Mouse (Mus musculus) forebrain, embryonic 11.5 days (tissue): ENCODE measurements at regions not wholly inside any gene's neighbourhood (a gene's known extent, or its start where the extent isn't known, plus 50 kb on each side); places are given as distances from the start of the nearest gene placed in this dataset.

Source experiments
- ATAC-seq: fragments of 200-750 bp; cut with Nextera tagmentation; replicated peaks from 2 replicates; pipeline ENCODE4 v1.8.0; 2017; ENCODE audit warnings: moderate TSS enrichment; ENCODE audit not compliant: low FRiP score
- DNase-seq: peaks from one replicate; pipeline ENCODE4 v3.0.0-alpha.2; 2017; ENCODE audit warnings: low spot score
- H3K27ac ChIP-seq: fragments of 300-500 bp; sonication (generic); 2 replicates; pipeline ENCODE4 v1.5.1; 2014; ENCODE audit warnings: low read depth, low read length
- H3K27me3 ChIP-seq: fragments of 300-500 bp; sonication (generic); 2 replicates; pipeline ENCODE4 v1.6.1; 2014; ENCODE audit warnings: mild to moderate bottlenecking, low read length, mixed read lengths; ENCODE audit not compliant: control insufficient read depth, insufficient read depth
- H3K36me3 ChIP-seq: fragments of 300-500 bp; sonication (generic); 2 replicates; pipeline ENCODE4 v1.6.1; 2014; ENCODE audit warnings: mild to moderate bottlenecking, low read length, moderate library complexity, mixed read lengths; ENCODE audit not compliant: control insufficient read depth, insufficient read depth
- H3K4me1 ChIP-seq: fragments of 300-500 bp; sonication (generic); replicated peaks from 2 replicates; pipeline ENCODE4 v1.6.1; 2014; ENCODE audit warnings: low read length, mixed read lengths; ENCODE audit not compliant: control insufficient read depth, insufficient read depth
- H3K4me2 ChIP-seq: fragments of 300-500 bp; sonication (generic); 2 replicates; pipeline ENCODE4 v1.6.1; 2014; ENCODE audit warnings: low read depth, mild to moderate bottlenecking, low read length, moderate library complexity, mixed read lengths; ENCODE audit not compliant: severe bottlenecking
- H3K4me3 ChIP-seq: fragments of 300-500 bp; sonication (generic); 2 replicates; pipeline ENCODE4 v1.5.1; 2014; ENCODE audit warnings: low read depth, low read length
- H3K9ac ChIP-seq: fragments of 300-500 bp; sonication (generic); 2 replicates; pipeline ENCODE4 v1.6.1; 2014; ENCODE audit warnings: low read length
- H3K9me3 ChIP-seq: fragments of 300-500 bp; sonication (generic); 2 replicates; pipeline ENCODE4 v1.6.1; 2016; ENCODE audit warnings: low read length, mixed read lengths; ENCODE audit not compliant: control insufficient read depth
- WGBS: fragments of 180-500 bp; shearing (Covaris S2); extraction: QIAGEN DNeasy Blood & Tissue Kit; methylation state at CpG from one replicate; pipeline ENCODE4 v1.1.7; 2014; 5-methylcytosine and 5-hydroxymethylcytosine counted together

DNA sequence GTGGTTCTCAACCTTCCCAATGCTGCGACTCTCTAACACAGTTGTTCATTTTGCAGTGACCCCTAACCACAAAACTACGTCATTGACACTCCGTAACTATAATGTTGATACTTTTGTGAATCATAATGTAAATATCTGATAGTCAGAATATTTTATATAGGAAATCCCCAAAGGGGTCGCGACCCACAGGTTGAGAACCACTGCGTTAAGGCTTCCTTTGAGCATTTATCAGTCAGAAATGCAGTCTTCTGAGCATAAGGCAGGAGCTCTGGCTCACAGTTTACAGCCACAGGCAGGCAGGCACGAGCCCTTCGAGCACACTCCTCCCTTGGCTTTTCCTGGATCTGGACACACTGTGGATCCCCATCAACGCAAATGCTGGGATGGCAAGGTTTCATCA is 57.0 kb downstream of the Nxnl2 start:
- Histone ChIP-seq H3K36me3 (no peaks in the 10 kb centered on the region), H3K27ac (no peak overlapping the region), H3K4me3 (no peak overlapping the region), H3K4me2 (no peak overlapping the region), H3K4me1 (peaks cover 11% of the 10 kb centered on the region), H3K9me3 (no peaks in the 10 kb centered on the region), H3K9ac (no peak overlapping the region), H3K27me3 (no peaks in the 10 kb centered on the region)
- ATAC-seq (no peak), DNase-seq (no peak)
- whole genome bisulfite sequencing, result 81% methylated on average over 9 of the region's 9 CpGs

DNA sequence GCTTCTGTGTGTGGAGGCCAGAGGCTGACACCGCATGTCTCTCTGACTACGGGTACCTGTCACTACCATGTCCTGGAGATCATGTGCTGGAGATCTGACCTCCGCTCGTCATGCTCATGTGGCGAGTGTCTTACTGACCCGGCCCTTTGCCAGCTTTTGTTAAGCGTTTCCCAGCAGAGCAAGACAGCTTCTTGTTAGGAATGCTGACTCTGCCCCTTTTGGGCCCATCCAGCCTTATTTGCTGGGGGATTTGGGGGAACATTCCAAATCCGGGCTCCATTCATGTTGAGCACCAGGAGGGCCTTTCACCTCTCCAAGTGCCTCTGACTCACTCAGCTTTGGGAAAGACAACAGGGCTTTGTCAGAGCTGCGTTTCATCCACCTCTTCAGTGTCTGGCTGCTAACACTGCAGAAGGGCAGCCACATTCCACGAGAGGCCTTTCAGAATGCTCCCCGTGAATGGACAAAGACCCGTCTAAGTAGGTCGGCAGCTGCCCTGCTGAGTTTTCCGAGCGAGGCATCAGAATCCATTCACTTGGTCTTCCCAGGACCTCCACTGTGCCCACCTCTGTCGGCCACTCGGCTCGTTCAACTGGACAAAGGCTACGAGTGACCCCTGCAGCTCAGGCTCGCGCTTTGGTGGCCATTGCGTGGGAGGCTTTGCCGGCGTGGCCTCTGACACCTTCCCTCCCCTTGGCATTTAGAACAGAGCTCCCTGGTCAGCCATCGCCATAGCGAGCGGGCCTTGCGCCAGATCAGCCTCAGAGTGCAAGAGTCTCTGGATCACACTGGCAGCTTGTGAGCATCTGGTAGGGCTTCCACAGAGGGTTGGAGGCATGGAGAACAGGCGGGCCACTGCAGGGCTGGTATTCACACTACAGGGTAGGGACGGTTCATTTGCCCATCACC is 58.3 kb downstream of the Nxnl2 start:
- no peak overlapping the region for H3K4me3 ChIP-seq
- peak overlapping the region; percentile 16; the same call in 1 of the 2 replicates for H3K9ac ChIP-seq
- H3K27ac ChIP-seq, result peak overlapping the region; percentile 66
- H3K4me2 ChIP-seq, result peak overlapping the region; percentile 36; the same call in 1 of the 2 replicates
- DNase-seq (peak; percentile 71), ATAC-seq (peak; percentile 86)
- no peaks in the 10 kb centered on the region for H3K27me3 ChIP-seq
- H3K36me3 ChIP-seq, result no peaks in the 10 kb centered on the region
- H3K4me1 ChIP-seq, result peaks cover 11% of the 10 kb centered on the region
- 14% methylated on average over 30 of the region's 30 CpGs for WGBS
- no peaks in the 10 kb centered on the region for H3K9me3 ChIP-seq

DNA sequence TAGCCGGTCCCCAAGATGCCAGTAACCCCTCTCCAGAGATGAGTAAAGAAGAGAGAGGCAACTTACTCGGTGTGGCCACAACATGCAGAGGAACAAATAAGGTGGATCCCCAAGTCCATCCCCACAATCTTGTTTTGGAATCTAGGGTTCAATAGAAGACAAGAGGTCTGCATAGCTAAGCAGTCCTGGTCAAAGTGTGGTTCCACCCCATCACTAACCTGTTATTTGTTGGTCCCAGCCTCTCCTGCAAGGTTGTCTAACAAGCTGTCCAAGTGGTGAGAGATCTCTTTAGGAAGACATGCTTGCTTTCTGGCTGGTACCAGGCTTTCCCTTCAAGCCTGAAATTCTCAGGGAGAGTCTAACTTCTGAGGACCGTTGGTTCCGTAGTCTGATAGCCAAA is 59.0 kb downstream of the Nxnl2 start:
- DNase-seq (no peak), ATAC-seq (no peak)

DNA sequence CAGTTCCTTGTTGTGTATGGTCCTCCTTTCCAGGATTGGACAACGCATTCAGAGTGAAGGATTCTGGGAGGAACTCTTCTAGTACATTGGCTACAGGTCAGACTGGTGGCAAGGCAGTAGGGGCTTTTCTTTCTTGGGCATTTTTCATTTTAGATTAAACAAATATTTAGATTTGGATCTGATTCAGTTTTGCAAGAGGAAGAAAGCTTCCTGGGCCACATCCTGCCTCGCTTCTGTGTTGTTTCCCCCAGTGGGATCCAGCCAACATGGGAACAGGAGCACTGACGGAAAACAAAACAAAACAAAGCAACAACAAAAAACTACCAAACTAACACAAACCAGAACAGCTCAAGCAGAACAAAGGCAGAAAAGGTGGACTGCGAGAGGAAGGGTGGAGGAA is 60.8 kb downstream of the Nxnl2 start:
- Histone ChIP-seq H3K4me1 (peaks cover 11% of the 10 kb centered on the region), H3K4me3 (no peak overlapping the region), H3K9me3 (no peaks in the 10 kb centered on the region), H3K36me3 (no peaks in the 10 kb centered on the region), H3K27ac (no peak overlapping the region), H3K9ac (no peak overlapping the region), H3K27me3 (no peaks in the 10 kb centered on the region), H3K4me2 (no peak overlapping the region)
- DNase-seq, result no peak
- ATAC-seq, result no peak
- 76% methylated on average over 4 of the region's 4 CpGs for WGBS

More for the DNA sequence above, 59.0 kb downstream of the Nxnl2 start:
- Histone ChIP-seq H3K27me3 (no peaks in the 10 kb centered on the region), H3K4me2 (no peak overlapping the region), H3K4me1 (peaks cover 11% of the 10 kb centered on the region), H3K9ac (no peak overlapping the region), H3K36me3 (no peaks in the 10 kb centered on the region), H3K27ac (peak overlapping the region; percentile 66), H3K4me3 (no peak overlapping the region), H3K9me3 (no peaks in the 10 kb centered on the region)
- WGBS, result 61% methylated on average over 4 of the region's 4 CpGs

DNA sequence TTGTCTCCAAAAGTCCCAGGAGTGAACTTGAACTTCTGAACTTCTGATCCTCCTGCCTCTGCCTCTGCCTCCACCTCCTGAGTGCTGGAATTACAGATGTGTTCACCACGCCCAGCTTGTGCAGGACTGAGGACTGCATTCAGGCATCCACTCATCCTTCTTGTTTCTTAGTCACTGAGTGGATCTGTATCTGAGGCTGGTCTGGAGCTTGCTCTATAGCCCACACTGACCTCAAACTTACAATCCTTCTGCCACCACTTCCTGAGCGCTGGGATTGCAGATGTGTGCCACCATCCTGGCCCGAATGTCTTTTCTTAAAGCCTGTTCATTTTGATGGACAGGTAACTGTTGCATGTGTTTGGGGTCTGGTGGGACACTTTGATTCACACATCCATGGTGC is 76.6 kb downstream of the Nxnl2 start:
- Histone ChIP-seq H3K36me3 (no peaks in the 10 kb centered on the region), H3K9me3 (no peaks in the 10 kb centered on the region), H3K4me2 (no peak overlapping the region), H3K4me1 (no peaks in the 10 kb centered on the region), H3K27ac (no peak overlapping the region), H3K4me3 (no peak overlapping the region), H3K9ac (no peak overlapping the region), H3K27me3 (no peaks in the 10 kb centered on the region)
- DNase-seq (no peak), ATAC-seq (no peak)
- WGBS, result 96% methylated on average over 3 of the region's 3 CpGs

DNA sequence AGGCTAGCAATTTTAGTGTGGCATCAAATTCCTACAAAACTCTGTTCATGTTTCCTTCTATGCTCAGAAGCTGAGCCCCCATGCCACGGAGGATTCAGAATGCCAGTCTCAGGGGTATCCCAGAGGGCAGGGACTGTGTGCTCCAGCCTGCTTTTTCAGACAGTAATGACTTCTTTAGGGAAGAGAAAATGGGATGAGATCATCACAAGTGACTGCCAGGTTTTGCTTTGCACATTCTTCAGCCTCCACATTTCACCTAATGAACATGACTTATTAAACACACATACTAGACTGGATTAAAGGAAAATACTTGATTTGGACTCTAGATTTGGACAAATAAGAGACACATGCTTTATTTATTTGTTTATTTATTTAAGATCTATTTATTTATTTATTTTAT is 82.5 kb downstream of the Nxnl2 start:
- H3K4me1 ChIP-seq, result peaks cover under 1% of the 10 kb centered on the region; the same call in 1 of the 2 replicates
- no peak overlapping the region for H3K4me3 ChIP-seq
- no peaks in the 10 kb centered on the region for H3K27me3 ChIP-seq
- WGBS, result 88% methylated on average over 1 of the region's 1 CpGs
- H3K9me3 ChIP-seq, result no peaks in the 10 kb centered on the region
- no peak overlapping the region for H3K27ac ChIP-seq
- DNase-seq (no peak), ATAC-seq (no peak)
- no peak overlapping the region for H3K4me2 ChIP-seq
- no peaks in the 10 kb centered on the region for H3K36me3 ChIP-seq
- H3K9ac ChIP-seq, result no peak overlapping the region

DNA sequence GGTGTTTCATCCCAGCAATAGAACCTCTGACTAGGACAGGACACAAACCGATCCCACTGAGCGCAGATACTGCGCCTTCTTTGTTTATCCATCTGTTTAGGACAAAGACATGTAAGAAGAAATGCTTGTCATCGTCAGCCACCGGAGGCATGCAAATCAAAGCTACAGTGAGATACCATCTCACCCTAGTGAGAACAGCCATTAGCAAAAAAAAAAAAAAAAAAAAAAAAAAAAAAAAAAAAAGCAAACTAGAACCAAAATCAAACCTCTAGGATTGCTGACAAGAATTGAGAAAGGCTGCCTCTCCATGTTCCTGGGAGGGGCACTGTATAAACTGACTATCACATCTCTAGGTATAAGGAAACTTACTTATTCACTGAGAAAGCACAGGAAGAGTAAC is 84.9 kb downstream of the Nxnl2 start:
- Histone ChIP-seq H3K27ac (no peak overlapping the region), H3K4me1 (peaks cover 8% of the 10 kb centered on the region; the same call in 1 of the 2 replicates), H3K27me3 (no peaks in the 10 kb centered on the region), H3K4me3 (no peak overlapping the region), H3K36me3 (no peaks in the 10 kb centered on the region), H3K9ac (no peak overlapping the region), H3K4me2 (no peak overlapping the region), H3K9me3 (no peaks in the 10 kb centered on the region)
- DNase-seq, result no peak
- 91% methylated on average over 5 of the region's 5 CpGs for WGBS
- no peak for ATAC-seq

DNA sequence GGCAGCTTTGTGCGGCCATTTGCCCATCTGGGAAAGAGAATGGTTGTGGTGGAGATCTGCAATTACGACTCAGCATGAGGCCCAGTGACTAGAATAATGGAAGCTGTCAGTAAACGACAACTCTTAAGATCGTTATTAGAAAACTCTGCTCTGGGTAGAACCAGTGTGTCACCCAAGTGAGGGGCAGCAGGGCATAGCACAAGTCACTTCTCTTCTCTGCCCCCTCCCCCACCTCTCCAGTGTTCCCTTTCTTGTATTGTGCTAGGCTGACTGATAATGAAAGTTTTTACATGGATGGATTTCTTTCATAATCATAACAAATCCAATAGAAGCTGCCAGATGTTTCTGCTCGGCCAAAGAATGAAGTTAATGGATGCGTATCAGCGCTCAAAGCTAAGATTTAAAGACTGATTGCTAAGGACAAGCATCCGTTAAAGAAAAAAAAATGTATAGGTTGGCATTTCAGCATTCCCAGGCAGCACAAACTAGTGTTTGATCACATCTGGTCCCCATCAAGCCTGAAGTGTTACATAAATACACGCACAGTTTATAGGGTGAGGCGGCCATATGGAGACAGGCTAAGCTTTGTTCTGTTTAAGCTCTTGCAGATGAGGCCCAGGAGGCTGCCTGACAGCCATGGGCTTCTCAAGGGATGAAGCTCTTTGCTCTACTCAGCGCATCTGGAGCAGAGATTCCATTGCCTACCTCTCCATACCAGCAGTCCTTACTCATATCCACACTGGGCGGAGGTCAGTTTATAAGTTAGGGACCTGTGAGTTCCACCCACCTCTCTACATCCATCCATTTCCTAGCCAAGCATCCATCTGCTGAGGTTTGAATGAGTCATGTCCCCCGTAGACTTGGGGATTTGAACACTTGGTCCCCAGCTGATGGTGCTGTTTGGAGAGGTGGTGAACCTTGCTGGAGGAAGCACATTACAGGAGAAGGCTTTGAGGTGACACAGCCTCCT is 88.2 kb downstream of the Nxnl2 start:
- Histone ChIP-seq H3K27me3 (no peaks in the 10 kb centered on the region), H3K36me3 (no peaks in the 10 kb centered on the region), H3K4me1 (peaks cover 8% of the 10 kb centered on the region), H3K9me3 (no peaks in the 10 kb centered on the region), H3K4me2 (no peak overlapping the region), H3K4me3 (no peak overlapping the region), H3K27ac (peak overlapping the region; percentile 18; the same call in 1 of the 2 replicates), H3K9ac (no peak overlapping the region)
- WGBS, result 47% methylated on average over 13 of the region's 13 CpGs
- ATAC-seq (no peak; the same call in 1 of the 2 replicates), DNase-seq (no peak)
